Mouse (Mus musculus) adrenal gland, adult (tissue): ENCODE measurements around the gene Bcl2.

Experiments
- DNase-seq, 2 experiments: peaks; one replicate each; pipeline ENCODE4 v3.0.0; 2022 to 2023; ENCODE audit warnings: low spot score in 1 of 2; ENCODE audit not compliant: inconsistent age in 2 of 2

Bcl2 gene

GRCm38 (mm10) chr1:106523009-106523408 is 191.1 kb downstream of the Bcl2 start:
- DNase-seq: no peak

DNA sequence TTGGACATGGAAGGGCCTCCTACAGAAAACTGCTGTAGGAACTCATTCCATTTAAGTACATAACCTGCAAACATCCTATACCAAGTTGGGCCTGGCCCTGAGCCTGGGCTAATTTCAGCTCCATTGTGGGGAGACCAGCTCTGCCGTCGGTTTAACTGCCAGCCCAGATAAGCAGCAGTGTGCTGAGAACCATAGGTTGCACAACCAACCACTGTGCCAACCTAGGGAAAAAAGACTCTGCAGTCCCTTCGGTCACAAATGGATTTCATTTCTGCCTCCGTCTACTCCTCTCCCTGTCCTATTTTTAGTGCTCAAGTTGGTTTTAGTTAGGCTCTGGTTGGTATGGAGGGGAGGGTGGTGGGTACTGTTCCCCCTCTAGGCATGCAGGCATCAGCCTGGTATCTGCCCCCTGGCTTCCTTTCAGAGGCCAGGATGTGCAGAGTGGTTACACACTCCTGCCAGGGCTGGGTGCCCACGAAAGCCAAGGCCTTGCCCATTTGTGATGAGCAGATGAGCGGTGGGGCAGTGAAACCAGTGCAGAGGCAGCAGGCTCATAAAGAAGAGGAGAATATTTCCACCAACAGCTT is 196.4 kb downstream of the Bcl2 start:
- DNase-seq: peak in 1 of 2 experiments; percentile 28

- no peak for DNase-seq
Measured at GRCm38 (mm10) chr1:106517099-106517498, 197.0 kb downstream of the Bcl2 start.

GRCm38 (mm10) chr1:106515611-106516010 is 198.5 kb downstream of the Bcl2 start:
- no peak for DNase-seq

GRCm38 (mm10) chr1:106513890-106514643 is 200.0 kb downstream of the Bcl2 start:
- DNase-seq: no peak

- DNase-seq: no peak
Measured at GRCm38 (mm10) chr1:106513481-106513880, 200.6 kb downstream of the Bcl2 start.

GRCm38 (mm10) chr1:106511593-106511992 is 202.5 kb downstream of the Bcl2 start:
- peak; percentile 61 to 89 for DNase-seq

- no peak for DNase-seq
Measured at GRCm38 (mm10) chr1:106507556-106507955, 206.5 kb downstream of the Bcl2 start.

DNA sequence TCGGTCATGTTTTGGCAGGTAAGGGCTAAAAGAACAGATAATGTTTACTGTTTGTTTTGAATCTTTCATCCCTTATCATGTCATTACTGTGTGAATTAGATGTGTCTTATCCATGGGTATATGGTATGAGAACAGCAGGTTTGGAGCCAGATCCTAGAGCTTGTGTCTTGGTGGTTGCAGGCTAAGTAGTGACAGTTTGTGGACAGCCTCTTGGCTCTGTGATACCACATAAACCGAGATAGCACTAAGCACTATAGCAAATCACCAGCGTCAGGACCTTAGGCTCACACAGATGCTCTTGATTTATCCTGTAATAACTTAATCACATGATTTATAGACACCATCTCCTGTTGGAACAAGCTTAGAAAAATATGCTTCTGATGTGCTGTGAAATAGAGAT is 210.2 kb downstream of the Bcl2 start:
- no peak for DNase-seq

- no peak for DNase-seq
Measured at GRCm38 (mm10) chr1:106503407-106503806, 210.7 kb downstream of the Bcl2 start.

DNA sequence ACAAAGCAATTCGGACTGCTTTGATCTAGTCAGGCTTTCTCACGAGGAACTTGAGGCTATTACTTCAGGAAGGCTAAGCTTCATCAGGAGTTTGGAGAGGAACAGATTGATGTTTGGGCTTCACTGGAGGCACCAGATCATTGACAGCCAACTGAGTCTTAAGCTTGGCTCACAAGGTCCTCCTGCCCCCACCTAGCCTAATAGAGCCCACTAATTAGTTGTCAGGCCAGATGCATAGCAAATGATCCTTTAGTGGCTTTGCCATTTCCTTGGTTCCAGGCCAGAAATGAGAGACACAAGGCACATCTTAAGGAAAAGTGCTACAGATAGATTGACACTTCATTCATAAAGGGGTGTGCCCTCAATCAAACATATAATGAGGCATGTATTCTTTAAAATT is 216.1 kb downstream of the Bcl2 start:
- no peak for DNase-seq
